Mouse (Mus musculus): Measurements from ENCODE around the gene Cdk1. TPM values are rescaled to one million over a fixed set of nuclear protein-coding genes. Genes with fewer than 3 reads are reported as not detected.

The Cdk1 gene
- total RNA-seq, 4 experiments from 2014 or later: 0.44 to 1.3 (median 0.47) TPM

DNA sequence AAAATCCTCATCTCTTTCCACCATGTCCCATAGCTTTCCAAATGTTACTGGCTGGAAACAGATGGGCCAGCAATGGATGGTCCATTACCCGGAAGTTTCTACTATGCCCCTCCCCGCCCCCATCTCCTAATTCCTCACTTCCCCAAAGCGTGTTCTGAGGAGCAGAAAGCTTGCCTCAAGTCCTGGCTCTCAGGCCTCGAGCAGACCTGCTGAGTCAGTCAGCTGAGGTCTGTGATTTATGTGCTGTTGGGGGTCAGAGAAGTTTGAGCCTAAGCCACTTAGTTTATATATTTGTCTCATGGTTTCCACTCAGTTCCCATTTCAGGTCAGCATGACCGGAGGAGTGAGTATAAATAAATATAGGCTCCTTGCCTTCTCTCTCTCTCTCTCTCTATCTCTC is 43.6 kb downstream of the Cdk1 start:
- no peak for DNase-seq (ENCODE audit: low spot score)

- DNase-seq (ENCODE audit: low spot score): peak; percentile 77
Measured at GRCm38 (mm10) chr10:69307067-69307466, 45.7 kb downstream of the Cdk1 start.

DNA sequence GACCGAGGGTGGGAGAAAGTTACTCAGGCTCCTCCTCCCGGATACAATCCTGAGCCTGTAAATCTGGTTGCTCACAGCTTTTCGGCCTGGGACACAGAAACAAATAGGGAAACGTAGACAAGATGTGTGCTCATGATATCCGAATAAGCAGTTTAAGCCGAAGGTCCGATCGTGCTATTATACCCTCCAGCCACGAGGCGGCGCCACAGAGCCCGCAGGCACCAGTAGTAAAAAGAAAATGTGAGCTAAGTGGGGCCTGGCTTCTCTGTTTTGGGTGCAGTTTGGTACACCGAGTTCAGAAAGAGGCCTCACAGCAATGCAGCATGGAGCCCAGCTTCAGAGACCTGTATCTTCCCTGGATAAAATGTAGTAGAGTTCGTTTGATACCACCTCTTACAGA is 46.5 kb downstream of the Cdk1 start:
- no peak for DNase-seq (ENCODE audit: low spot score)

GRCm38 (mm10) chr10:69305600-69305999 is 47.1 kb downstream of the Cdk1 start:
- DNase-seq (ENCODE audit: low spot score): no peak

DNA sequence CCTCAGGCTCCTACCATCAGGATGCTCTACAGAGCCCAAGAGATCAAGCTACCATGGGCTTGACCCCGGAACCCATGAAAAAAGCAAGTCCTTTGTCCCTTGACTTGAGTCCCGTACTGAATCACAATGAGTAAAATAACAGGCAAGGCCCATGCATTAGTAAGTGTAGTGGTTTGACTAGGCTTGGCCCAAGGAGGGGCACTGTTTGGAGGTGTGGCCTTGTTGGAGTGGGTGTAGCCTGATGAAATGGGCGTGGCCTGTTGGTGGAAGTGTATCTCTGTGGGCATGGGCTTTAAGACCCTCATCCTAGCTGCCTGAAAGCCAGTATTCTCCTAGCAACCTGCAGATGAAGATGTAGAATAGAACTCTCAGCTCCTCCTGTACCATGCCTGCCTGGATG is 47.9 kb downstream of the Cdk1 start:
- DNase-seq (ENCODE audit: low spot score): no peak

DNA sequence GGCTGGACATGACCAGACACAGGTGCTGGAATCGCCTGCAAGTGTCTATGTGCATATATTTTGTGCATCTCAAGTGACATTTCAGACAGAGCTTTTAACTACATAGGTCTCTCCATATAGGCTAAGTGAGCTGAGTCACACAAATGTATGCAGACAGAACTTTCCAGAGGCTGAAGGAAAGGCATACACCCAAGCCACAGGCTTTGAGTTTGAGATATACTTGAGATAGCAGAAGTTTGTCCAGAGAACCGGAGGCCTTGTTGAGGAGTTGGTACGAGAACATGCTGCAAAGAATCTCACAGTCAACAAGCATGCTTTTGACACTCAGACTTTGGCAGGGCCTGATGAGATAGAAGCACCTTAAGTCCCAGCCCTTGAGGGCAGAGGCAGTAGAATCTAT is 50.1 kb downstream of the Cdk1 start:
- no peak for DNase-seq (ENCODE audit: low spot score)

- no peak for DNase-seq (ENCODE audit: low spot score)
Measured at GRCm38 (mm10) chr10:69299985-69300384, 52.8 kb downstream of the Cdk1 start.

DNA sequence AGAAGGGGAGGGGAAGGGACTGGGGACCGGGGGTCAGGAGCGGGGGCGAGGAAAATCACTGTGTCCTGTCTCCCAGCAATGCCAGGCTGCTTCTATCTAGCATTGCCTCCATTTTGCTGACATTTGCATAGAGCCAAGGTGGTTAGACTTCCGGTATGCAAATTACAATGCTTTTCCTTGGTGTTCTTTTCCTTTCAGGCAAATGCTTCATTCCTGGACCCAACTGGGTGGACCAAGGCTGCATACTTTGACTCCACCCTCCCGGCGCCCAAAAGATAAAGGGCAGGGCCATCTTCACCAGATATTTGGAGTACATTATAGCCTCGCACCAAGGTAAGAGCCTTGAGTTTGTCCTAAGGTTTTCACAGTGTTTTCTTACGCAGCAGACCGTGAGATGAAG is 56.8 kb downstream of the Cdk1 start:
- no peak for DNase-seq (ENCODE audit: low spot score)

DNA sequence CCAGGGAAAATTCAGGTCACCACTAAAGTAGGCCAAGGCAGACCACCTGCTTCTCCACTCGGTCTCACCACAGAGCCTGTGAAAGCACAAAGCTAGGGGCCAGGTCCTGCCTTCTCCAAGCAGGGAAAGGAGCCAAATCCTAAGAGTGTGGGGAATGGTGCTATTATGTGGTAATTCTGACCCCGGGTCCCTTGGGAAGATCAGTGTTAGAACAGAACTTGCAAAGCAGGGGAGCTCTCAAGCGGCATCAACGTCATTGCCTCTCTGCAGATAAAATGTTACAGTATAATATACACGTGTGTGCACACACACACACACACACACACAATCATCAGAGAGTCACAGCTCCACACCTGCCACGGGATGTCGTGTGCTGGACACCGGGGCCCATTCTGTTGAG is 62.0 kb downstream of the Cdk1 start:
- DNase-seq (ENCODE audit: low spot score): no peak

DNA sequence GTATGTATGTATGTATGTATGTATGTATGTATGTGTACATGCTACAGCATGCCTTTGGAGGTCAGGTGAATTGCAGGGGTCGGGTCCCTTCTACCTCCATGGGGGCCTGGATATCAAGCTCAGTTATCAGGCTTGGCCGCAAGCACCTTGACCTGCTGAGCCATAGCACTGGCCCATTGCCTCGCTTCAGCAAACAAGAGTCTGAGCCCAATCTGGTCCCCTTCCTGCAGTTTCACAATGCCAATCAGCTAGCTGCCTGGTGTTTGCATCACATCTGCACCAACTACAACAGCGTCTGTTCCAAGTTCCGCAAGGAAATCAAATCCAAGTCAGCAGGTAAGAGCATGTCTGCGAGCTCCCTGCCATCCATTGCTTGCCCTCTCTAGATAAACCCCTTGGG is 64.0 kb downstream of the Cdk1 start:
- no peak for DNase-seq (ENCODE audit: low spot score)

DNA sequence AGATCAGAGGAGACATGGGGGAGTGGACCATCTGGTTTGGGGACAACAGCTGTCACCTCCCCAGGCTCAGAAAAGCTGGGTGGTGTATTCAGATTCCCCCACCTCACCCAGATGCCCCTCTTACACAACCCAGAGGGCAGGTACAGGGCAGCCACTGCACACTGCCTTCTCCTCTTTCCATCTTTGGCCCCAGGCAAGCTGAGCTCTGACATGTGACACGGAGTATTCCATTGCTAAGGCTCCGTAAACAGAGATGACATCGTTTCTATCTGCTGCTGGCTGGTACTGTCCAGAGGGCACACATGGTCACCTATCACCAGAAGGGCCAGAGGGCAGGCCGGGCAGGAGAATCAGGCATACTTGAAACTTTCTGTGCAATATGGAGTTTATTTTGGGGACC is 64.7 kb downstream of the Cdk1 start:
- no peak for DNase-seq (ENCODE audit: low spot score)

- no peak for DNase-seq (ENCODE audit: low spot score)
Measured at GRCm38 (mm10) chr10:69286939-69287338, 65.8 kb downstream of the Cdk1 start.

Other genes with a start within 250 kb of the Cdk1 start
- 100 to 1,000 TPM; 141 to 253 (median 172) TPM for gene Rhobtb1, start 201.5 kb downstream of the Cdk1 start, total RNA-seq (2022)
- 1 to 10 TPM in 2 of 4 experiments, under 1 TPM in 2; 0.75 to 1.7 (median 1.1) TPM for gene A930033H14Rik, start 139.8 kb downstream of the Cdk1 start, total RNA-seq (2022)
- 10 to 100 TPM; 72.9 to 84.4 (median 74.9) TPM for gene Ank3, start 45.8 kb upstream of the Cdk1 start, total RNA-seq (2022)